Mouse (Mus musculus) retina, embryonic 14.5 days (tissue): ENCODE measurements at regions not wholly inside any gene's neighbourhood (a gene's known extent, or its start where the extent isn't known, plus 50 kb on each side); places are given as distances from the start of the nearest gene placed in this dataset.

Experiments used
- DNase-seq: peaks from one replicate; pipeline ENCODE4 v3.0.0-alpha.2; 2015; ENCODE audit warnings: low spot score

DNA sequence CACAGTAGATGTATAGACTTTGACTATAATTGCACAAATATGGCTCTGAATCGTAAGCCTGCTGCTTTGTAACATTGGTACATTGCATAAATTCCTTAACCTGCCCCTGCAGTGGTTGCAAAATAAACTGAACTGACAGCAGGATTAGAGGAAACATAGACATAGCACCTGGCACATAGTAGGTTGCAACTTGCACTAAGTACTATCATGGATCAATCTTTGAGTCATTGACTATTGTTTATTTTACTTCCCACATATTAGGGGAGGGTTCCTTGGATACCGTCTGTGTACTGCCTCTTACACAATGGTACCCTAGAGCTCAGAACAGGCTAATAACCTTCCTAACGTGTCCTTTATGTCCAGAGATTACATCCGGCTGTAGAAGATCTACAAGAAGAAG is 371.3 kb upstream of the A1bg start:
- no peak for DNase-seq

GRCm38 (mm10) chr15:61268766-61269165 is 346.0 kb upstream of the A1bg start:
- DNase-seq, result no peak

DNA sequence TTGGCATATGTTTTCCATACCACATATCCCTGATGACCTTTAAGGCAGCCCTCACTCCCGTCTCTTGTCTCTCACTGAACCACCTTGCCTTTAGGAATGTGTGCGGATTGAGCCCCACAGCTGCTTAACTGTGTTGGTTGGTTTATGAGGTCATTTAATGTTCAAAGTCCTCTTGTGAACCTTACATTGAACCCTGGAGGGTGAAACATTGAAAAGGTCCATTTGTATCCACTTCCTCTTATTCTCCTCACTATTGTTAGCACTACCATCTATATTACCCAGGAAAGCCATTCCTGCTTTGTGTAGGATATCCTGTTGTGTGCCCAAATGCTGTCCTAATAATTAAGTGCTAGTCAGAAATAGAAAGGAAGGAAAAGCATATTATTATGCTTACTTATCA is 336.2 kb upstream of the A1bg start:
- DNase-seq, result no peak

DNA sequence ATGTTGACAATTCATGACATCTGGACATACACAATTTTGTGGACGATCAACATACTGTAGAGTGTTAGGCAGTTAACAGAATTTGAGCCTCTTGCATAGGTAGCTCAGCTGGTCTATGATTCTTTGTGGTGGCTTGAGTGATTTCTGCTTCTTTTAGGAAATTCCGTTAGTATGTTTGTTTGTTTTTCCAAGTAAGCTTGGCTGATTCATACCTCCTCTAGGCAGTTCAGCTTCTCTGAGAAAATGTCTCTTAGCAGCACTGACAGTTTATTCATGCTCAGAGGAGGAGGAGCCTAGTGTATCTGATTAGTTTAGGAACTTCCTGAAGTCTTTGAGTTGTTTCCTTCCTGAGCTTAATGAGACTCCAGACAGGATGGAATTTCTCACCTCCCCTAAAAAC is 321.7 kb upstream of the A1bg start:
- no peak for DNase-seq

GRCm38 (mm10) chr15:61242161-61242681 is 319.4 kb upstream of the A1bg start:
- no peak for DNase-seq

GRCm38 (mm10) chr15:61241741-61242140 is 318.9 kb upstream of the A1bg start:
- no peak for DNase-seq

GRCm38 (mm10) chr15:61240344-61240743 is 317.5 kb upstream of the A1bg start:
- no peak for DNase-seq

GRCm38 (mm10) chr15:61239414-61239813 is 316.6 kb upstream of the A1bg start:
- DNase-seq, result no peak

GRCm38 (mm10) chr15:61238996-61239395 is 316.2 kb upstream of the A1bg start:
- DNase-seq, result no peak

- no peak for DNase-seq
Observed at GRCm38 (mm10) chr15:61229579-61229978, 306.8 kb upstream of the A1bg start.

- no peak for DNase-seq
Observed at GRCm38 (mm10) chr15:61222923-61223322, 300.1 kb upstream of the A1bg start.

GRCm38 (mm10) chr15:61210161-61210560 is 287.3 kb upstream of the A1bg start:
- no peak for DNase-seq

GRCm38 (mm10) chr15:61189981-61190380 is 267.2 kb upstream of the A1bg start:
- no peak for DNase-seq

DNA sequence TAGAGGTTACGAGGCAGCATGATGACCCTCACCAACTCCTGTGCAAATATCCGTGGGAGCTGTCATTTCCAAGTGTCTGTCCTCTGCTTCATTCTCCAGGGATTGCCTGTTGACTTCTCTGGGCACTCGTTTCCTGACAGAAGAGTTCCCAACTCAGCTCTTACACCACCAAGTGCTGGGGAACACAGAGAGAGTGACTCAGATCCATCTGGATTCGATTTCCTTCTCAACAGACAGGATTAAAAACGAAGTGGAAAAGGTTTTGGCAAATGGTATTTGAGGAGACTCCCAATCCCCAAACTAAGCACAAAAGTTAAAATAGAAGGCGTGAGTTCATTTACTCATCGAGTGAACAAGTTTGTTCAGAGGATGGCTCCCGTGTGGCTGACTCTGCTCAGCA is 266.7 kb upstream of the A1bg start:
- no peak for DNase-seq

DNA sequence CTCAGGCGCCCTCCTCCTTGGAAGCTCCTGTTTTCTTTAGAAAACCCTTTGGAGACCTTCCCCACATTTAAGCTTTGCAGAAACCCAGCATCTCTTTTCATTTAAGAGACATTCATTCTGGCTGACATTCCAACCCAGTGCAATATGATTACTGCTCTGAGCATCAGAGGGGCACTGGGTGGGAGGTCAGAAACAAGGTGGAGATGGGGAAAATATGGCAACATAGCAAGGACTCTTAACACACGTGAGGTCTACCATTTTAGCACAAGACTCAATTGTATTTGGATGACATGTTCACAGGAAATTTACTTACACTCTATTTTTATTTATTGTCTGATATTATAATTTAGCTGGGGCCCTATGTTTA is 261.8 kb upstream of the A1bg start:
- DNase-seq, result no peak

- DNase-seq, result peak; percentile 41
Observed at GRCm38 (mm10) chr15:61183751-61184596, 261.2 kb upstream of the A1bg start.

- DNase-seq, result no peak
Observed at GRCm38 (mm10) chr15:61183291-61183690, 260.5 kb upstream of the A1bg start.

- no peak for DNase-seq
Observed at GRCm38 (mm10) chr15:61168842-61169416, 246.1 kb upstream of the A1bg start.

DNA sequence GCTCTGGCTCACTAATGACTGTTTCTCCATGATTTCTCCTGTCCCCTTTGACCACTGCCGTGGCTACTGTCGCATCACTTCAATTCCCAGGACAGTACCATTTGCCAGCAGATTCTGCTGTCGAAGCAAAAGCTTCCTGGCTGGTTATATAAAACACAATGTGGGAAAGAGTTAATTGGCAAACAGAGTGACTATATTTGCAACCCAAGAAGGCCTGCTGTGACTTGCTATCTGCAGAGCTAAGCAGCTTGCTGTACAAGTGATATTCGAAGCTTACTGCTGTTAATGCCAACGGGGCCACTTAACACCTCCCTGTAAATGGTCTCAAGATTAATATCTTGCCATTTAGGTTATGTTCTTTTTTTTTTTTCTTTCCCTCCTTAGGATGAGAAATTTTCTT is 242.2 kb upstream of the A1bg start:
- no peak for DNase-seq

DNA sequence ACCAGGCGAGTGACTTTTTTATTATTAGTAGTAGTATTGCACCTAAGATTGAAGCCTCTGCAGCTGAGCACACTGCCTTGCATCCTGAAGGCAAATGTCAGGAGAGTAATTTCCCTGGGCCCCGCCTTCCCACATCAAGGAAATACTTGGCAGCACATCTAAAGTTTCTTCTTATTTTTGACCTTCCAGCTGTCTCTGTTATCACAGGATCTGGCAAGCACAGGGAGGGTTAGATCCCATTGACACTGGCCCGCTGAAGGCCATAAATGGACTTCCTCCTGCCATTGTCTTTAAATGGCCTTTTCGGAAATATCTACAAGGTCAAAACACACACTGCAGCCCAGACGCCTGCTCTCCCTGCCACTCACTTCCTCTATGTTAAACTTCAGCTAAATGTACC is 238.6 kb upstream of the A1bg start:
- no peak for DNase-seq

DNA sequence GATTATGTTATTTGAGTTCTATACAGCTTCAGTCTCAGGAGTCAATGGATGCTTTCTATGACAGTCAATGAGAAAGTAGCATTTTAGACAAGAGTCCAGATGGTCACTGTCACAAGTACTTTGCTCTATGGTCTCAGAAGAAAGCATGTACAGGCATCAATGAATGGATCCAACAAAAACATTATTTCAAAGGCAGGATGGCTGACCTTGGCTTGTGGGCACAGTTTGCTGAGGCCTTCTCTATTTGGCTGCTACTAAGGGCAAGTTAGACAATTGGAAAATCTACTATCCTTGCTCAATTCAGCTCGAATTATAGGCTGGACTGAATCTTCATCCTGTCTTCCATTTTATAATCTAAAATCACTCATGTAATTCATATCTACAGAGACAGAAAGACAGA is 237.9 kb upstream of the A1bg start:
- no peak for DNase-seq

- no peak for DNase-seq
Observed at GRCm38 (mm10) chr15:61159552-61159951, 236.7 kb upstream of the A1bg start.

- peak; percentile 70 for DNase-seq
Observed at GRCm38 (mm10) chr15:61158041-61158545, 235.3 kb upstream of the A1bg start.
